Mouse (Mus musculus) kidney, adult 2 months (tissue): ENCODE measurements around the gene Akain1.
A peak's percentile ranks its signal among the peaks of the same experiment; 100 is the strongest.

Experiments used
- CTCF ChIP-seq: fragments of 200-500 bp; conservative IDR thresholded peaks from 2 replicates; pipeline ENCODE4 v1.5.1; 2011; ENCODE audit warnings: low read depth, mild to moderate bottlenecking, control low read depth, low read length, moderate library complexity, mixed read lengths; ENCODE audit not compliant: insufficient read depth, insufficient read length
- POLR2A ChIP-seq: fragments of 200-500 bp; IDR thresholded peaks from one replicate; pipeline ENCODE4 v1.6.1; 2011; ENCODE audit warnings: low read depth, low read length, control low read depth

DNA sequence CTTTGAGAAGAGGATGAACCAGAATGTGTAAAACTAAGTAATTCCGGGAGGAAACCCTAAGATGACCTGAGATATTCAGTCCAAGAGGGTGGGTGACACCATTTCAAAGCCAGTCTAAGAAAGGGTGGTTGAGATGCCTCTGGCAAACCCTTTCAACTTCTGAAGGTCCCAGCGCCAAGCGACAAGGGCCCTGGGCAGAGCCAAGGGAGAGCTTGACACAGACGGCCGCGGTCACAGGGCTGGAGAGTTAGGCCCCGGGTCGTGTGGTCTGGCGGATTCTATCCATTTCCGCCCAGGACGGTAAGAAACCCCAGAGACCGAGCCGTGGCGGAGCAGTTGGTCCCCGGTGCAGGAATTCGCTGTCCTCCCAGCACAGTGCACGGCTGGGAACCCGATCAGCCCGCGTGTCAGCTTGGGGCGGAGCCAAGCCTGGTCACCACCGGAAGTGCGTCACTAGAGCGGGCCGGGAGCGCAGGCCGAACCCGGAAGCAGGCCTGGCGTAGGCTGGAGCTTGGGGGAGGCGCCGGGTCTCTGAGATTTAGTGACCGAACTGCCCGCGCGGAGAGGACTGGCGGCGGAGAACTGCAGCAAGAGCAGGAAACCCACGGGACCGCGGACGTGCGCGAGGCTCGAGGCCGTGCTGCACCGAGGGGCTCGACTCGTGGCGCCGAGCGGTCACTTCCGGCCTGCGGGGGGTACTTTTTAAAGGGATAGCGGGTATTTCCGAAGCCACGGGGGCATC, 22.0 kb upstream of the Akain1 start:
- peak; percentile 56 for TF ChIP-seq POLR2A
- TF ChIP-seq CTCF, result no peak
